Mouse (Mus musculus): Measurements from ENCODE around the gene Gsdma. TPM values are rescaled to one million over a fixed set of nuclear protein-coding genes. Genes with fewer than 3 reads are reported as not detected.
"Not testable (repeated sequence)": the region's sequence is repeated elsewhere in the genome, so short reads cannot be mapped to it uniquely, and the experiment has no call there.

Gene Gsdma
- polyA plus RNA-seq, 1 experiment from 2014 or later, result 3.7 TPM

GRCm38 (mm10) chr11:98672482-98672881, 8.3 kb downstream of the Gsdma start:
- Histone ChIP-seq H3K9me3 (replicated peaks; ENCODE audit: control insufficient read depth, low read length) (no peaks in the 10 kb centered on the region), H3K4me1 (ENCODE audit: control insufficient read depth, insufficient read depth, low read length) (no peaks in the 10 kb centered on the region), H3K27ac (ENCODE audit: low read length) (no peak overlapping the region), H3K36me3 (ENCODE audit: control insufficient read depth, insufficient read depth, low read length) (no peaks in the 10 kb centered on the region), H3K9ac (ENCODE audit: low read length) (no peak overlapping the region), H3K27me3 (ENCODE audit: control insufficient read depth, insufficient read depth, low read length) (no peaks in the 10 kb centered on the region), H3K4me2 (ENCODE audit: low read depth, low read length) (no peak overlapping the region), H3K4me3 (replicated peaks; ENCODE audit: low read length) (no peak overlapping the region)
- 69% methylated on average over 5 of the region's 5 CpGs for WGBS
- no peak for ATAC-seq (ENCODE audit: insufficient read depth, low FRiP score)

DNA sequence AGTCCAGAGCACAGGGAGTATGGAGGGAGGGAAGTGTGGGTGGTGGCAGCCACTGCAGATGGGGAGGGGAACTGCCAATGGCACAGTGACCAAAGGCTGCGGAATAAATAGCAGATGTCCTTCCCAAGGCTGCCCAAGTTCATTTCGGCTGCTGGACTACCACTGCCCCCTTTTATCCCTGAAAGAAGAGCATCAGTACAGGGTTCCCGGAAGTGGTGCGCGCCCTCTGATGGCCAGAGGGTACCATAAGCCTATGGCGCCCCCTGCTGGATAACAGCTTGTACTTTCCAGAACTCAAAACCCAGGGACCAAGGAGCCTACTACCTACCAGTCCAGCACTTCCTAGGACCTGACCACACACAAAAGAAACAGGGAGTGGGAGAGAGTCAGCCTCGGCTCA, 9.0 kb downstream of the Gsdma start:
- not testable (repeated sequence) for H3K27me3 ChIP-seq (ENCODE audit: control insufficient read depth, insufficient read depth, low read length); H3K9ac ChIP-seq (ENCODE audit: low read length); H3K9me3 ChIP-seq (replicated peaks; ENCODE audit: control insufficient read depth, low read length); H3K36me3 ChIP-seq (ENCODE audit: control insufficient read depth, insufficient read depth, low read length); H3K4me1 ChIP-seq (ENCODE audit: control insufficient read depth, insufficient read depth, low read length); H3K4me2 ChIP-seq (ENCODE audit: low read depth, low read length); H3K4me3 ChIP-seq (replicated peaks; ENCODE audit: low read length); H3K27ac ChIP-seq (ENCODE audit: low read length)
- WGBS, result 7% methylated on average over 6 of the region's 7 CpGs
- ATAC-seq (ENCODE audit: insufficient read depth, low FRiP score), result peak; percentile 77

- no peaks in the 10 kb centered on the region for H3K9me3 ChIP-seq (replicated peaks; ENCODE audit: control insufficient read depth, low read length)
- no peak overlapping the region for H3K4me2 ChIP-seq (ENCODE audit: low read depth, low read length)
- H3K4me3 ChIP-seq (replicated peaks; ENCODE audit: low read length), result no peak overlapping the region
- H3K4me1 ChIP-seq (ENCODE audit: control insufficient read depth, insufficient read depth, low read length), result no peaks in the 10 kb centered on the region
- H3K9ac ChIP-seq (ENCODE audit: low read length), result no peak overlapping the region
- WGBS, result 27% methylated on average over 7 of the region's 7 CpGs
- H3K27ac ChIP-seq (ENCODE audit: low read length), result no peak overlapping the region
- no peaks in the 10 kb centered on the region for H3K36me3 ChIP-seq (ENCODE audit: control insufficient read depth, insufficient read depth, low read length)
- no peak for ATAC-seq (ENCODE audit: insufficient read depth, low FRiP score)
- H3K27me3 ChIP-seq (ENCODE audit: control insufficient read depth, insufficient read depth, low read length), result no peaks in the 10 kb centered on the region
Observed at GRCm38 (mm10) chr11:98675829-98676363, 11.7 kb downstream of the Gsdma start.

DNA sequence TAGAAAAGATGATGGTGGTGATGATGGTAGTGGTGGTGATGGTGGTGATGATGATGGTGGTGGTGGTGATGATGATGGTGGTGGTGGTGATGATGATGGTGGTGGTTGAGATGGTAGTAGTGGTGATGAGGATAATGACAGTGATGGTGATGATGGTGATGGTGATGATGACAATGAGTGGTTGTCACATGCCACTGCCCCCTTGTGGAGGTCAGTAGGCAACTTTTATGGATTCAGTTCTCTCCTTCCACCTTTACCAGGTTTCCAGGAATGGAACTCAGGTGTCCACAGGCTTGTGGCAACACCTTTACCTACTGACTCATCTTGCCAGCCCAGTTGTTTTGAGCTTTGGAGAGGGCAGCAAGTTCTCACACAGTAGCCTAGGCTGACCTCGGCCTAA, 15.9 kb downstream of the Gsdma start:
- Histone ChIP-seq H3K27ac (ENCODE audit: low read length) (no peak overlapping the region), H3K9ac (ENCODE audit: low read length) (no peak overlapping the region), H3K27me3 (ENCODE audit: control insufficient read depth, insufficient read depth, low read length) (no peaks in the 10 kb centered on the region), H3K4me3 (replicated peaks; ENCODE audit: low read length) (no peak overlapping the region), H3K4me2 (ENCODE audit: low read depth, low read length) (no peak overlapping the region), H3K9me3 (replicated peaks; ENCODE audit: control insufficient read depth, low read length) (no peaks in the 10 kb centered on the region), H3K4me1 (ENCODE audit: control insufficient read depth, insufficient read depth, low read length) (peaks cover 12% of the 10 kb centered on the region), H3K36me3 (ENCODE audit: control insufficient read depth, insufficient read depth, low read length) (no peaks in the 10 kb centered on the region)
- no peak for ATAC-seq (ENCODE audit: insufficient read depth, low FRiP score)
- WGBS, result 97% methylated on average over 1 of the region's 1 CpGs

DNA sequence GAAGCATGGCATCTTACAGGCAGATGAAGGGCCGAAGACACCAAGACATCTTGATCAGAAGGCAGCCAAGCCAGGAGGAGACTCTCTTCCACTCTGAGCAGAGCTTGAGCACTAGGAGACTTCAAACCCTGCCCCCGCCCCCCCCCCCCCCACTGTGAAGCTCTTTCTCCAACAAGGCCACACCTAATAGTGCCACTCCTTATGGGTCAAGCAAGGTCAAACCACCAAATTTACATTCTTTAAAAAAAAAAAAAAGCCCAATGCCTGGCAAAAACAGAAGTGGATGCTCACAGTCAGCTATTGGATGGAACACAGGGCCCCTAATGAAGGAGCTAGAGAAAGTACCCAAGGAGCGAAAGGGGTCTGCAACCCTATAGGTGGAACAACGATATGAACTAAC, 16.4 kb downstream of the Gsdma start:
- WGBS, result 87% methylated on average over 4 of the region's 4 CpGs
- peaks cover 12% of the 10 kb centered on the region for H3K4me1 ChIP-seq (ENCODE audit: control insufficient read depth, insufficient read depth, low read length)

DNA sequence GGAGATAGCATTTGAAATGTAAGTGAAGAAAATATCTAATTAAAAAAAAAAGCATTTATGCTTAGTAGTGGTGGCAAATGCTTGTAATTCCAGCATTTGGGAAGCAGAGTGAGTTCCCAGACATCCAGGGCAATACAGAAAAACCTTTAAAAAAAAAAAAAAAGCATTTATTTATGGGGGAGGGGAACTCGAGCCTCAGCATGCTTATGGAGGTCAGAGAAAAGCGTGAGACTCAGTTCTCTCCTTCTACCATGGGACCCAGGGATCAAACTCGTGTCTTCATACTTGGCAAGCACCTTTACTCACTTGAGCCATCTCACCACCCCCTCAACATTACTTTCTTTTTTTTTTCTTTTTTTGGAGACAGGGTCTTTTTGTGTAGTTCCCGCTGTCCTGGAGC, 17.0 kb downstream of the Gsdma start:
- Histone ChIP-seq H3K4me2 (ENCODE audit: low read depth, low read length) (no peak overlapping the region), H3K36me3 (ENCODE audit: control insufficient read depth, insufficient read depth, low read length) (peaks cover 4% of the 10 kb centered on the region; the same call in 1 of the 2 replicates), H3K9me3 (replicated peaks; ENCODE audit: control insufficient read depth, low read length) (no peaks in the 10 kb centered on the region), H3K9ac (ENCODE audit: low read length) (no peak overlapping the region), H3K27ac (ENCODE audit: low read length) (no peak overlapping the region), H3K4me1 (ENCODE audit: control insufficient read depth, insufficient read depth, low read length) (peaks cover 12% of the 10 kb centered on the region), H3K27me3 (ENCODE audit: control insufficient read depth, insufficient read depth, low read length) (no peaks in the 10 kb centered on the region), H3K4me3 (replicated peaks; ENCODE audit: low read length) (no peak overlapping the region)
- no peak for ATAC-seq (ENCODE audit: insufficient read depth, low FRiP score)
- 73% methylated on average over 4 of the region's 4 CpGs for WGBS

More for the DNA sequence above, 16.4 kb downstream of the Gsdma start:
- not testable (repeated sequence) for H3K9me3 ChIP-seq (replicated peaks; ENCODE audit: control insufficient read depth, low read length); H3K4me2 ChIP-seq (ENCODE audit: low read depth, low read length); H3K27ac ChIP-seq (ENCODE audit: low read length); H3K9ac ChIP-seq (ENCODE audit: low read length); H3K4me3 ChIP-seq (replicated peaks; ENCODE audit: low read length); H3K36me3 ChIP-seq (ENCODE audit: control insufficient read depth, insufficient read depth, low read length); H3K27me3 ChIP-seq (ENCODE audit: control insufficient read depth, insufficient read depth, low read length); ATAC-seq (ENCODE audit: insufficient read depth, low FRiP score)

DNA sequence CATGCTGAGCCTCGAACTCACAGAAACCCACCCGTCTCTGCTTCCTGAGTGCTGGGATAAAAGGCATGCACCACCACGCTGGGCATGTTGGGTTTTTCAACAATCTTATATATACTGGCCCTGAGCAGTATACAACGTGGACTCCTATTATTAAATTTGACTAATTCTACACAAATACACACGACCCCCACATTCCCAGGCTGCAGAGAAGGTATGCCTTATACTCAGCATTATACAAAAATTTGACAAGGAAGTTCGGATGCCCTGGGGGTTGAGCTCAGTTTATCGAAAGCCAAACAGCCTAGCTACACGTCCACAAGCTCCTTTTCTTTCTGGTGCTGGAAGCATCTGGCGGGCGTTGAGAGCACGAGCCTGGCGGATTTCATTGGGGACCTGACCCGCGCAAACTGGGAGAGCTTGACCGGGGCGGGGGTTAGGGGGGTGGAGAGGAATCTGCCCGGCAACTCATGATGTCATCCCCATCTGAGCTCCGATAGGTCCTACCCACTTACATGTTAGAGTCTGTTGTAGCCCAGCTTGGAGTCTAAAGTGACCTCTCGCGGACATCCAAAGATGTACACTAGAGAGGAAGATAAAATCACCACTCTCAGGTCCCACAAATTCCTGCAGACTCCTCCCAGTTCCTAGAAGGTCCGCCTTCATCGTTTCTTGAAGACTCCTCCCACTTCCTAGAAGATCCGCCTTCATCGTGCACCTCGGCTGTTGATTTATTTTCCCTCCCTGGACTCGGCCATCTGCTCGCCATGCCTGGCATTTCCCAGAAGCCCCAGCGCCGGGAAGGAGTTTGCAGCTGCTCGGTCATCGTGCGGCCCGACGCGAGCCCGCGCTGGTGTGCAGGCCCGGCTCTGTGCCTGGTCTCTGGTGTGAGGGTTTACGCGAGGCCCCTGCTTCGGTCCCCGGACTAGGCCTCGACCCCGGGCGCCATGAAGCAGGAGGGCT, 17.9 kb downstream of the Gsdma start, which contains the start of gene Psmd3:
Gene Psmd3, plus strand, starts transcription at position 769 of the 960 bp plus-strand sequence.
- Histone ChIP-seq H3K4me1 (ENCODE audit: control insufficient read depth, insufficient read depth, low read length) (peaks cover 12% of the 10 kb centered on the region), H3K9ac (ENCODE audit: low read length) (peak within 1 kb of the TSS; percentile 97), H3K9me3 (replicated peaks; ENCODE audit: control insufficient read depth, low read length) (no peaks in the 10 kb centered on the region), H3K4me3 (replicated peaks; ENCODE audit: low read length) (peak within 1 kb of the TSS; percentile 96), H3K27ac (ENCODE audit: low read length) (peak within 1 kb of the TSS; percentile 85), H3K27me3 (ENCODE audit: control insufficient read depth, insufficient read depth, low read length) (no peaks in the 10 kb centered on the region), H3K36me3 (ENCODE audit: control insufficient read depth, insufficient read depth, low read length) (peaks cover 7% of the 10 kb centered on the region; the same call in 1 of the 2 replicates), H3K4me2 (ENCODE audit: low read depth, low read length) (peak within 1 kb of the TSS; percentile 86)
- ATAC-seq (ENCODE audit: insufficient read depth, low FRiP score), result peak; percentile 95
- WGBS, result 4% methylated on average over 45 of the region's 45 CpGs

GRCm38 (mm10) chr11:98682811-98683210, 18.7 kb downstream of the Gsdma start:
- Histone ChIP-seq H3K27ac (ENCODE audit: low read length) (peak overlapping the region; percentile 80), H3K9me3 (replicated peaks; ENCODE audit: control insufficient read depth, low read length) (no peaks in the 10 kb centered on the region), H3K4me3 (replicated peaks; ENCODE audit: low read length) (peak overlapping the region; percentile 96), H3K9ac (ENCODE audit: low read length) (peak overlapping the region; percentile 97), H3K4me1 (ENCODE audit: control insufficient read depth, insufficient read depth, low read length) (peaks cover 12% of the 10 kb centered on the region), H3K27me3 (ENCODE audit: control insufficient read depth, insufficient read depth, low read length) (no peaks in the 10 kb centered on the region), H3K4me2 (ENCODE audit: low read depth, low read length) (peak overlapping the region; percentile 86), H3K36me3 (ENCODE audit: control insufficient read depth, insufficient read depth, low read length) (peaks cover 15% of the 10 kb centered on the region)
- 1% methylated on average over 23 of the region's 23 CpGs for WGBS
- ATAC-seq (ENCODE audit: insufficient read depth, low FRiP score), result no peak; the same call in 1 of the 2 replicates

DNA sequence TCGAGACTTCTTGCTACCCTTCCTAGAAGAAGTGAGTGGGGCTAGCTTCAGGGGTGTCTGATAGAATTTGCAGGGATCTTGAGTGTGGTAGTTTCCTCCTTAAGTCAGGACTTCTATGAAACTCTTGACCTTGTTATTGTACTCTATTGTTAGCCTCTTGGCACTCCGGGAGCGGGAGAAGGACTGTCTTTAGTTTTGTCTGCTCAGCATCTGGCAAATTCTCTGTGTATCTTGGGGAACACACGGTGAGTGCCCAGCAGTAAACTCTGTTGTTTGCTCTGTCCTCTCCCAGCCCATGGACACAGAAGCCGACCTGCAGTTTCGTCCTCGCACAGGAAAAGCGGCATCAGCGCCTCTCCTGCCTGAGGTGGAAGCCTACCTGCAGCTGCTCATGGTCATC, 21.5 kb downstream of the Gsdma start:
- H3K27me3 ChIP-seq (ENCODE audit: control insufficient read depth, insufficient read depth, low read length), result no peaks in the 10 kb centered on the region
- no peak overlapping the region for H3K9ac ChIP-seq (ENCODE audit: low read length)
- H3K4me3 ChIP-seq (replicated peaks; ENCODE audit: low read length), result no peak overlapping the region
- no peaks in the 10 kb centered on the region for H3K9me3 ChIP-seq (replicated peaks; ENCODE audit: control insufficient read depth, low read length)
- no peak overlapping the region for H3K4me2 ChIP-seq (ENCODE audit: low read depth, low read length)
- WGBS, result 88% methylated on average over 9 of the region's 9 CpGs
- H3K36me3 ChIP-seq (ENCODE audit: control insufficient read depth, insufficient read depth, low read length), result peaks cover 26% of the 10 kb centered on the region
- no peak for ATAC-seq (ENCODE audit: insufficient read depth, low FRiP score)
- H3K27ac ChIP-seq (ENCODE audit: low read length), result no peak overlapping the region
- peaks cover 12% of the 10 kb centered on the region for H3K4me1 ChIP-seq (ENCODE audit: control insufficient read depth, insufficient read depth, low read length)
